Mouse (Mus musculus) Muller cell, postnatal 12 days (primary cell): ENCODE measurements around the gene N4bp3.
"Not testable (repeated sequence)": the region's sequence is repeated elsewhere in the genome, so short reads cannot be mapped to it uniquely, and the experiment has no call there.

Experiments used
- DNase-seq: peaks from one replicate; pipeline ENCODE4 v3.0.0-alpha.2; 2015; ENCODE audit errors: inconsistent ontology term

The N4bp3 gene

GRCm38 (mm10) chr11:51650691-51651515 is at the start of gene N4bp3, which contains the start of gene D930048N14Rik:
Gene N4bp3, minus strand, starts transcription at chr11:51650842.
Gene D930048N14Rik, plus strand, starts transcription at chr11:51650954.
- DNase-seq = peak; percentile 86

- no peak for DNase-seq
Observed at GRCm38 (mm10) chr11:51694984-51695383, 44.3 kb upstream of the N4bp3 start.

GRCm38 (mm10) chr11:51690597-51690996 is 40.0 kb upstream of the N4bp3 start:
- DNase-seq = not testable (repeated sequence)

GRCm38 (mm10) chr11:51689343-51689742 is 38.7 kb upstream of the N4bp3 start:
- DNase-seq = no peak

- peak; percentile 100 for DNase-seq
Observed at GRCm38 (mm10) chr11:51688330-51689328, 38.0 kb upstream of the N4bp3 start, which contains the start of gene 0610009B22Rik. Gene 0610009B22Rik, minus strand, starts transcription at chr11:51688874.

GRCm38 (mm10) chr11:51681976-51682374 is 31.3 kb upstream of the N4bp3 start:
- DNase-seq = no peak

- peak; percentile 69 for DNase-seq
Observed at GRCm38 (mm10) chr11:51681324-51681975, 30.8 kb upstream of the N4bp3 start.

GRCm38 (mm10) chr11:51679466-51679865 is 28.8 kb upstream of the N4bp3 start:
- no peak for DNase-seq

GRCm38 (mm10) chr11:51677737-51678418 is 27.2 kb upstream of the N4bp3 start:
- DNase-seq = no peak

- no peak for DNase-seq
Observed at GRCm38 (mm10) chr11:51675386-51675785, 24.7 kb upstream of the N4bp3 start.

GRCm38 (mm10) chr11:51673291-51673690 is 22.6 kb upstream of the N4bp3 start:
- no peak for DNase-seq

GRCm38 (mm10) chr11:51671376-51671775 is 20.7 kb upstream of the N4bp3 start:
- DNase-seq = no peak

- DNase-seq = no peak
Observed at GRCm38 (mm10) chr11:51670846-51671245, 20.2 kb upstream of the N4bp3 start.

- DNase-seq = not testable (repeated sequence)
Observed at GRCm38 (mm10) chr11:51664747-51665146, 14.1 kb upstream of the N4bp3 start.

- no peak for DNase-seq
Observed at GRCm38 (mm10) chr11:51662632-51663031, 12.0 kb upstream of the N4bp3 start.

GRCm38 (mm10) chr11:51661867-51662365 is 11.3 kb upstream of the N4bp3 start:
- DNase-seq = no peak

GRCm38 (mm10) chr11:51658705-51659104 is 8.1 kb upstream of the N4bp3 start:
- DNase-seq = no peak

- DNase-seq = no peak
Observed at GRCm38 (mm10) chr11:51658291-51658690, 7.6 kb upstream of the N4bp3 start.

- DNase-seq = no peak
Observed at GRCm38 (mm10) chr11:51656798-51657521, 6.3 kb upstream of the N4bp3 start.

GRCm38 (mm10) chr11:51654891-51655290 is 4.2 kb upstream of the N4bp3 start:
- no peak for DNase-seq
